ENCODE assay signal across 22 mouse cellular contexts in the genomic region with DNA sequence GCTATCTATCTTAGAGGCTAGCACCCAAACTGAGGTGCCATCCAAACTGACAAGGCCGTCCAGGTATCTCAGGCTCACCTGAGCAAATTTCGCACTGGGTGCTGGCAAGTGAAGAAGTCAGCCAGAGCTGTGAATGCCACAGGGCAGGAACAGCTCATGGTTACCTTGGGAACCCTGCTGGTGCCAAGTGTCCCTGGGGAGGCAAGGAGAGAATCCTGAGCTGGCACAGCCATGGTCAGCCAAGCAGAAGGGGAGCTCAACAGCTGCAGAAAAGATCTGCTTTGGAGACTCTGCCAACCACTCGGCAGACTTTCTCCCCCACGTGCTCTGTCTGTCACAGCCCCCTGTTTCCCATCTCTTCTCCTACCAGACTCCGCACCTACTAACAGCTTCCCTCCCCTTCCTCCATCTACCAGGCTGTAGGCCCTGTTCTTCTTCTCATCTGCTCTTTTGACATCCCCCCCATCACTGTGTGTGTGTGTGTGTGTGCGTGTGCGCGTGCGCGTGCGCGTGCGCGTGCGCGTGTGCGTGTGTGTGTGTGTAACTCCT.
DNase-seq lines count a peak whose midpoint lies in the region; ATAC-seq lines count a peak whose summit lies in the region.
"Had no signal": no experiment of that assay in that cellular context is flagged by ENCODE, and none has a peak within 500 bp of the region (broad histone marks: within the 10 kb centered on the region; RNA-seq: fewer than 3 reads in every experiment).

No protein-coding gene starts in this region.

- no peak overlapping the region for H3K27ac ChIP-seq in hindbrain, embryonic 14.5 days
- H3K27ac ChIP-seq in hindbrain, embryonic 13.5 days: no peak overlapping the region
- no peak overlapping the region for H3K27ac ChIP-seq in midbrain, embryonic 13.5 days
- no peak overlapping the region for H3K27ac ChIP-seq in midbrain, embryonic 16.5 days (ENCODE audit: low read length)
- H3K27ac ChIP-seq: heart, adult 2 months; intestine, embryonic 15.5 days; limb, embryonic 13.5 days; liver, embryonic 14.5 days; lung, embryonic 15.5 days had no signal

- H3K9ac ChIP-seq in hindbrain, embryonic 14.5 days: no peak overlapping the region
- H3K9ac ChIP-seq in hindbrain, embryonic 13.5 days: no peak overlapping the region
- no peak overlapping the region for H3K9ac ChIP-seq in midbrain, embryonic 13.5 days (replicated peaks)
- no peak overlapping the region for H3K9ac ChIP-seq in midbrain, embryonic 16.5 days (ENCODE audit: low read depth, low read length)
- H3K9ac ChIP-seq: intestine, embryonic 15.5 days; limb, embryonic 13.5 days; liver, embryonic 14.5 days; lung, embryonic 15.5 days had no signal

- DNase-seq in cerebellum, postnatal 10 days: peak; percentile 56 to 69
- DNase-seq in cerebellum, adult 8-10 months: no peak
- no peak for DNase-seq in hindbrain, embryonic 14.5 days (ENCODE audit: low spot score)
- peak; percentile 60 for DNase-seq in adrenal gland, postnatal 14 days
- no peak for DNase-seq in right cerebral cortex, adult 18-20 months
- DNase-seq: cerebellum, adult 18-20 months; gastrocnemius, postnatal 25 days; heart, adult 2 months; heart, postnatal 36 days; kidney, postnatal 4 days; layer of hippocampus, adult 9-11 months; lung, postnatal 4 days; thymus, postnatal 14 days had no signal

- no peaks in the 10 kb centered on the region for H3K27me3 ChIP-seq in hindbrain, embryonic 14.5 days (ENCODE audit: control insufficient read depth, insufficient read depth, low read length)
- no peaks in the 10 kb centered on the region for H3K27me3 ChIP-seq in hindbrain, embryonic 13.5 days
- no peaks in the 10 kb centered on the region for H3K27me3 ChIP-seq in midbrain, embryonic 13.5 days
- no peaks in the 10 kb centered on the region for H3K27me3 ChIP-seq in midbrain, embryonic 16.5 days (ENCODE audit: control insufficient read depth, insufficient read depth, low read depth, low read length)
- H3K27me3 ChIP-seq: intestine, embryonic 15.5 days; limb, embryonic 13.5 days; lung, embryonic 15.5 days had no signal

- ATAC-seq in hindbrain, embryonic 14.5 days (ENCODE audit: low FRiP score): peak; percentile 40; the same call in 1 of the 2 replicates
- no peak for ATAC-seq in hindbrain, embryonic 13.5 days (ENCODE audit: low FRiP score)
- ATAC-seq in midbrain, embryonic 13.5 days: peak; percentile 34; the same call in 1 of the 2 replicates
- ATAC-seq in midbrain, embryonic 16.5 days: no peak
- ATAC-seq: intestine, embryonic 15.5 days had no signal

- no peak overlapping the region for H3K4me3 ChIP-seq in hindbrain, embryonic 14.5 days (replicated peaks; ENCODE audit: low read length)
- no peak overlapping the region for H3K4me3 ChIP-seq in hindbrain, embryonic 13.5 days
- no peak overlapping the region for H3K4me3 ChIP-seq in midbrain, embryonic 13.5 days (replicated peaks)
- no peak overlapping the region for H3K4me3 ChIP-seq in midbrain, embryonic 16.5 days (ENCODE audit: low read depth, low read length)
- H3K4me3 ChIP-seq: heart, adult 2 months; intestine, embryonic 15.5 days; limb, embryonic 13.5 days; lung, embryonic 15.5 days; myocyte had no signal

- H3K36me3 ChIP-seq in hindbrain, embryonic 14.5 days (replicated peaks; ENCODE audit: control insufficient read depth, insufficient read depth): peaks cover 4% of the 10 kb centered on the region
- H3K36me3 ChIP-seq in hindbrain, embryonic 13.5 days: peaks cover 16% of the 10 kb centered on the region; the same call in 1 of the 2 replicates
- H3K36me3 ChIP-seq in midbrain, embryonic 13.5 days: peaks cover 13% of the 10 kb centered on the region; the same call in 1 of the 2 replicates
- no peaks in the 10 kb centered on the region for H3K36me3 ChIP-seq in midbrain, embryonic 16.5 days (ENCODE audit: control insufficient read depth, insufficient read depth, low read length)
- H3K36me3 ChIP-seq: G1E; intestine, embryonic 15.5 days; limb, embryonic 13.5 days; lung, embryonic 15.5 days had no signal

- no peaks in the 10 kb centered on the region for H3K9me3 ChIP-seq in hindbrain, embryonic 14.5 days (ENCODE audit: control insufficient read depth, low read length)
- no peaks in the 10 kb centered on the region for H3K9me3 ChIP-seq in hindbrain, embryonic 13.5 days
- no peaks in the 10 kb centered on the region for H3K9me3 ChIP-seq in midbrain, embryonic 13.5 days
- no peaks in the 10 kb centered on the region for H3K9me3 ChIP-seq in midbrain, embryonic 16.5 days (replicated peaks; ENCODE audit: control insufficient read depth, low read length, poor library complexity, severe bottlenecking)
- H3K9me3 ChIP-seq: G1E; intestine, embryonic 15.5 days; limb, embryonic 13.5 days; lung, embryonic 15.5 days had no signal

- no peaks in the 10 kb centered on the region for H3K4me1 ChIP-seq in hindbrain, embryonic 14.5 days (replicated peaks; ENCODE audit: control insufficient read depth, insufficient read depth, low read length)
- no peaks in the 10 kb centered on the region for H3K4me1 ChIP-seq in hindbrain, embryonic 13.5 days (replicated peaks)
- 0 out of 2 replicates have a peak, but pooled peaks cover 3% of the 10 kb centered on the region for H3K4me1 ChIP-seq in midbrain, embryonic 13.5 days (replicated peaks)
- H3K4me1 ChIP-seq in midbrain, embryonic 16.5 days (ENCODE audit: control insufficient read depth, insufficient read depth, low read length): no peaks in the 10 kb centered on the region
- H3K4me1 ChIP-seq: intestine, embryonic 15.5 days; limb, embryonic 13.5 days; lung, embryonic 15.5 days had no signal

- WGBS in hindbrain, embryonic 14.5 days: 91% methylated on average over 17 of the region's 17 CpGs
- 89% methylated on average over 17 of the region's 17 CpGs for WGBS in hindbrain, embryonic 13.5 days
- WGBS in midbrain, embryonic 13.5 days: 94% methylated on average over 17 of the region's 17 CpGs
- WGBS in midbrain, embryonic 16.5 days: 94% methylated on average over 17 of the region's 17 CpGs

- no peak overlapping the region for H3K4me2 ChIP-seq in hindbrain, embryonic 14.5 days (replicated peaks)
- H3K4me2 ChIP-seq in hindbrain, embryonic 13.5 days: no peak overlapping the region
- no peak overlapping the region for H3K4me2 ChIP-seq in midbrain, embryonic 13.5 days (replicated peaks)
- no peak overlapping the region for H3K4me2 ChIP-seq in midbrain, embryonic 16.5 days (ENCODE audit: low read length)
- H3K4me2 ChIP-seq: intestine, embryonic 15.5 days; limb, embryonic 13.5 days; lung, embryonic 15.5 days had no signal

Comparison
In these comparisons a context has a peak if more than half of its experiments do, and no peak if none do; other contexts are left out.
1. DNase-seq: peak in cerebellum, postnatal 10 days (2 of 2) and adrenal gland, postnatal 14 days (single experiment); none in cerebellum, adult 8-10 months (single experiment), hindbrain, embryonic 14.5 days (single experiment) and right cerebral cortex, adult 18-20 months (single experiment).
2. ATAC-seq: peak in hindbrain, embryonic 14.5 days (single experiment) and midbrain, embryonic 13.5 days (single experiment); none in hindbrain, embryonic 13.5 days (single experiment) and midbrain, embryonic 16.5 days (single experiment).